Comparison of ENCODE assay signal across 14 mouse cellular contexts in genomic region chr12:112299603-112300002, GRCm38 (mm10).
DNase-seq lines count a peak whose midpoint lies in the region; ATAC-seq and TF ChIP-seq lines count a peak whose summit lies in the region.
"Had no signal": no experiment of that assay in that cellular context is flagged by ENCODE, and none has a peak within 500 bp of the region (broad histone marks: within the 10 kb centered on the region; RNA-seq: fewer than 3 reads in every experiment).

No protein-coding gene starts in this region.

- H3K9ac ChIP-seq in hindbrain, embryonic 12.5 days, result no peak overlapping the region
- H3K9ac ChIP-seq in midbrain, embryonic 14.5 days (replicated peaks; ENCODE audit: low read length), result no peak overlapping the region
- H3K9ac ChIP-seq in lung, postnatal 0 days (replicated peaks; ENCODE audit: low read depth), result no peak overlapping the region
- H3K9ac ChIP-seq: embryonic facial prominence, embryonic 13.5 days; limb, embryonic 12.5 days; lung, embryonic 14.5 days had no signal

- H3K9me3 ChIP-seq in hindbrain, embryonic 12.5 days (replicated peaks), result no peaks in the 10 kb centered on the region
- no peaks in the 10 kb centered on the region for H3K9me3 ChIP-seq in midbrain, embryonic 14.5 days (ENCODE audit: control insufficient read depth, low read length)
- H3K9me3 ChIP-seq in lung, postnatal 0 days (ENCODE audit: low read length), result no peaks in the 10 kb centered on the region
- H3K9me3 ChIP-seq: embryonic facial prominence, embryonic 13.5 days; limb, embryonic 12.5 days had no signal

- H3K36me3 ChIP-seq in kidney, adult 2 months (ENCODE audit: control insufficient read depth, insufficient read depth, low read length), result no peaks in the 10 kb centered on the region
- H3K36me3 ChIP-seq in hindbrain, embryonic 12.5 days, result no peaks in the 10 kb centered on the region
- no peaks in the 10 kb centered on the region for H3K36me3 ChIP-seq in midbrain, embryonic 14.5 days (ENCODE audit: control insufficient read depth, insufficient read depth, low read length)
- H3K36me3 ChIP-seq in lung, postnatal 0 days (ENCODE audit: insufficient read depth, low read length), result no peaks in the 10 kb centered on the region
- H3K36me3 ChIP-seq: embryonic facial prominence, embryonic 13.5 days; limb, embryonic 12.5 days had no signal

- no peak overlapping the region for H3K27ac ChIP-seq in kidney, adult 2 months (ENCODE audit: insufficient read depth, low read depth, low read length)
- H3K27ac ChIP-seq in hindbrain, embryonic 12.5 days, result no peak overlapping the region
- H3K27ac ChIP-seq in midbrain, embryonic 14.5 days (replicated peaks; ENCODE audit: low read depth, low read length), result peak overlapping the region; percentile 32; the same call in 1 of the 2 replicates
- no peak overlapping the region for H3K27ac ChIP-seq in lung, postnatal 0 days (ENCODE audit: low read length)
- H3K27ac ChIP-seq: limb, embryonic 12.5 days had no signal

- DNase-seq in kidney, adult 2 months, result peak; percentile 27
- no peak for DNase-seq in kidney, postnatal 4 days
- DNase-seq in cerebellum, adult 9-11 months, result peak; percentile 24
- peak; percentile 58 for DNase-seq in midbrain, embryonic 14.5 days
- no peak for DNase-seq in lung, adult 2 months
- no peak for DNase-seq in lung, postnatal 0 days (ENCODE audit: low spot score)
- no peak for DNase-seq in adrenal gland, postnatal 25 days
- DNase-seq: right cerebral cortex, postnatal 25 days had no signal

- no peak for TF ChIP-seq EP300 in lung, postnatal 0 days (IDR thresholded peaks at IDR 0.05)

- H3K4me2 ChIP-seq in hindbrain, embryonic 12.5 days (replicated peaks), result no peak overlapping the region
- H3K4me2 ChIP-seq in midbrain, embryonic 14.5 days (ENCODE audit: low read length), result no peak overlapping the region
- no peak overlapping the region for H3K4me2 ChIP-seq in lung, postnatal 0 days (replicated peaks; ENCODE audit: low read depth, low read length)
- H3K4me2 ChIP-seq: embryonic facial prominence, embryonic 13.5 days; limb, embryonic 12.5 days; lung, embryonic 14.5 days had no signal

- WGBS in kidney, adult 2 months, result 66% methylated on average over 6 of the region's 6 CpGs
- 75% methylated on average over 6 of the region's 6 CpGs for WGBS in hindbrain, embryonic 12.5 days
- 63% methylated on average over 6 of the region's 6 CpGs for WGBS in midbrain, embryonic 14.5 days
- 68% methylated on average over 6 of the region's 6 CpGs for WGBS in lung, adult 2 months
- WGBS in lung, postnatal 0 days, result 69% methylated on average over 6 of the region's 6 CpGs

- no peaks in the 10 kb centered on the region for H3K4me1 ChIP-seq in kidney, adult 2 months (ENCODE audit: control insufficient read depth, insufficient read depth, low read length)
- H3K4me1 ChIP-seq in hindbrain, embryonic 12.5 days, result peaks cover 34% of the 10 kb centered on the region
- H3K4me1 ChIP-seq in midbrain, embryonic 14.5 days (ENCODE audit: control insufficient read depth, insufficient read depth, low read length), result peaks cover 37% of the 10 kb centered on the region
- no peaks in the 10 kb centered on the region for H3K4me1 ChIP-seq in lung, adult 2 months (ENCODE audit: control insufficient read depth, insufficient read depth, low read length)
- no peaks in the 10 kb centered on the region for H3K4me1 ChIP-seq in lung, postnatal 0 days (ENCODE audit: insufficient read depth, low read depth, low read length)

- no peaks in the 10 kb centered on the region for H3K27me3 ChIP-seq in kidney, adult 2 months (replicated peaks; ENCODE audit: control insufficient read depth, insufficient read depth, low read length)
- peaks cover 40% of the 10 kb centered on the region for H3K27me3 ChIP-seq in hindbrain, embryonic 12.5 days
- H3K27me3 ChIP-seq in midbrain, embryonic 14.5 days (ENCODE audit: control insufficient read depth, insufficient read depth, low read length), result no peaks in the 10 kb centered on the region
- no peaks in the 10 kb centered on the region for H3K27me3 ChIP-seq in lung, postnatal 0 days (replicated peaks; ENCODE audit: insufficient read depth, low read length)

- TF ChIP-seq CTCF in kidney, adult 2 months (conservative IDR thresholded peaks at IDR 0.05; ENCODE audit: insufficient read depth, insufficient read length, low read depth, low read length), result no peak
- TF ChIP-seq CTCF in lung, adult 2 months (IDR thresholded peaks at IDR 0.05; ENCODE audit: insufficient read depth, low read length), result no peak
- no peak for TF ChIP-seq CTCF in lung, postnatal 0 days (IDR thresholded peaks at IDR 0.05)

- no peak overlapping the region for H3K4me3 ChIP-seq in kidney, adult 2 months (ENCODE audit: insufficient read depth, low read depth, low read length)
- H3K4me3 ChIP-seq in hindbrain, embryonic 12.5 days, result no peak overlapping the region
- no peak overlapping the region for H3K4me3 ChIP-seq in midbrain, embryonic 14.5 days (replicated peaks; ENCODE audit: low read depth, low read length)
- no peak overlapping the region for H3K4me3 ChIP-seq in lung, adult 2 months (replicated peaks; ENCODE audit: extremely low read depth, low read depth, low read length)
- no peak overlapping the region for H3K4me3 ChIP-seq in lung, postnatal 0 days (ENCODE audit: low read depth, low read length)
- H3K4me3 ChIP-seq: embryonic facial prominence, embryonic 13.5 days; limb, embryonic 12.5 days had no signal

- TF ChIP-seq POLR2A in kidney, adult 2 months (IDR thresholded peaks at IDR 0.05; ENCODE audit: low read depth, low read length), result no peak
- no peak for TF ChIP-seq POLR2A in lung, adult 2 months (IDR thresholded peaks at IDR 0.05; ENCODE audit: borderline replicate concordance, extremely low read depth, low read depth, low read length)

- ATAC-seq in hindbrain, embryonic 12.5 days (ENCODE audit: low FRiP score), result 0 out of 2 replicates have a peak, but pooled peaks have one; percentile 26
- ATAC-seq in midbrain, embryonic 14.5 days (ENCODE audit: low FRiP score, low TSS enrichment), result peak; percentile 40
- no peak for ATAC-seq in lung, postnatal 0 days
- ATAC-seq: activated CD4-positive, CD25-positive, alpha-beta regulatory T cell, adult 4 months; inflammation-experienced regulatory T-cells, adult 6 months had no signal

Comparison
In these comparisons a context has a peak if more than half of its experiments do, and no peak if none do; other contexts are left out.
1. DNase-seq: peak in kidney, adult 2 months (single experiment), cerebellum, adult 9-11 months (single experiment) and midbrain, embryonic 14.5 days (single experiment); none in kidney, postnatal 4 days (0 of 2), lung, adult 2 months (single experiment), lung, postnatal 0 days (single experiment) and adrenal gland, postnatal 25 days (single experiment).